ENCODE assay signal across 18 mouse cellular contexts in genomic region chr4:132955395-132955791, GRCm38 (mm10). TPM values are rescaled to one million over a fixed set of nuclear protein-coding genes. Genes with fewer than 3 reads are reported as not detected.
DNase-seq lines count a peak whose midpoint lies in the region; ATAC-seq and TF ChIP-seq lines count a peak whose summit lies in the region.
"Had no signal": no experiment of that assay in that cellular context is flagged by ENCODE, and none has a peak within 500 bp of the region (broad histone marks: within the 10 kb centered on the region; RNA-seq: fewer than 3 reads in every experiment).

No protein-coding gene starts in this region.

- TF ChIP-seq POLR2A in lung, adult 2 months (IDR thresholded peaks at IDR 0.05; ENCODE audit: borderline replicate concordance, extremely low read depth, low read depth, low read length) = no peak

- 10% methylated on average over 2 of the region's 2 CpGs for WGBS in heart, embryonic 13.5 days
- 42% methylated on average over 2 of the region's 2 CpGs for WGBS in midbrain, embryonic 10.5 days
- 16% methylated on average over 2 of the region's 2 CpGs for WGBS in midbrain, postnatal 0 days
- 45% methylated on average over 2 of the region's 2 CpGs for WGBS in hindbrain, postnatal 0 days
- WGBS in limb, embryonic 12.5 days = 15% methylated on average over 2 of the region's 2 CpGs
- 42% methylated on average over 2 of the region's 2 CpGs for WGBS in lung, adult 2 months

- DNase-seq in heart, postnatal 14 days = no peak
- no peak for DNase-seq in midbrain, embryonic 10.5 days (ENCODE audit: low spot score)
- DNase-seq in midbrain, postnatal 0 days (ENCODE audit: low spot score) = no peak
- no peak for DNase-seq in hindbrain, postnatal 0 days (ENCODE audit: low spot score)
- no peak for DNase-seq in lung, adult 2 months
- DNase-seq: adrenal gland, postnatal 10 days; forebrain, postnatal 0 days; kidney, adult 18-20 months; lung, postnatal 10 days had no signal

- peak overlapping the region; percentile 67 for H3K27ac ChIP-seq in heart, embryonic 13.5 days (replicated peaks)
- peak overlapping the region; percentile 18 for H3K27ac ChIP-seq in midbrain, embryonic 10.5 days (replicated peaks)
- no peak overlapping the region for H3K27ac ChIP-seq in midbrain, postnatal 0 days (ENCODE audit: low read depth, low read length)
- H3K27ac ChIP-seq in hindbrain, postnatal 0 days = peak overlapping the region; percentile 26; the same call in 1 of the 2 replicates
- peak overlapping the region; percentile 51; the same call in 1 of the 2 replicates for H3K27ac ChIP-seq in limb, embryonic 12.5 days
- H3K27ac ChIP-seq: embryonic facial prominence, embryonic 12.5 days; kidney, postnatal 0 days; limb, embryonic 15.5 days; liver, embryonic 15.5 days; neural tube, embryonic 12.5 days had no signal

- no peak overlapping the region for H3K4me2 ChIP-seq in heart, embryonic 13.5 days
- H3K4me2 ChIP-seq in midbrain, postnatal 0 days (ENCODE audit: low read depth, low read length, poor library complexity, severe bottlenecking) = no peak overlapping the region
- H3K4me2 ChIP-seq in hindbrain, postnatal 0 days (ENCODE audit: low read depth, low read length) = no peak overlapping the region
- no peak overlapping the region for H3K4me2 ChIP-seq in limb, embryonic 12.5 days
- H3K4me2 ChIP-seq: embryonic facial prominence, embryonic 12.5 days; limb, embryonic 15.5 days; liver, embryonic 15.5 days; neural tube, embryonic 12.5 days had no signal

- no peaks in the 10 kb centered on the region for H3K27me3 ChIP-seq in heart, embryonic 13.5 days (replicated peaks)
- H3K27me3 ChIP-seq in midbrain, embryonic 10.5 days (ENCODE audit: low read depth, poor library complexity, severe bottlenecking) = peaks cover 10% of the 10 kb centered on the region; the same call in 1 of the 2 replicates
- H3K27me3 ChIP-seq in midbrain, postnatal 0 days (ENCODE audit: insufficient read depth, low read length) = no peaks in the 10 kb centered on the region
- no peaks in the 10 kb centered on the region for H3K27me3 ChIP-seq in hindbrain, postnatal 0 days (ENCODE audit: insufficient read depth, low read length)
- H3K27me3 ChIP-seq in limb, embryonic 12.5 days = no peaks in the 10 kb centered on the region
- H3K27me3 ChIP-seq: embryonic facial prominence, embryonic 12.5 days; limb, embryonic 15.5 days; liver, embryonic 15.5 days; neural tube, embryonic 12.5 days; Patski had no signal

- peaks cover 45% of the 10 kb centered on the region for H3K4me1 ChIP-seq in heart, embryonic 13.5 days
- peaks cover 41% of the 10 kb centered on the region for H3K4me1 ChIP-seq in midbrain, embryonic 10.5 days
- H3K4me1 ChIP-seq in midbrain, postnatal 0 days (ENCODE audit: insufficient read depth, low read length) = no peaks in the 10 kb centered on the region
- 0 out of 2 replicates have a peak, but pooled peaks cover 10% of the 10 kb centered on the region for H3K4me1 ChIP-seq in hindbrain, postnatal 0 days (ENCODE audit: insufficient read depth, low read length)
- peaks cover 60% of the 10 kb centered on the region for H3K4me1 ChIP-seq in limb, embryonic 12.5 days (replicated peaks)
- peaks cover 12% of the 10 kb centered on the region for H3K4me1 ChIP-seq in lung, adult 2 months (ENCODE audit: control insufficient read depth, insufficient read depth, low read length)

- intact Hi-C loops in heart, postnatal 14 days (cut with DNase I) = no loop called here

- no peaks in the 10 kb centered on the region for H3K9me3 ChIP-seq in heart, embryonic 13.5 days
- H3K9me3 ChIP-seq in midbrain, embryonic 10.5 days (replicated peaks) = no peaks in the 10 kb centered on the region
- no peaks in the 10 kb centered on the region for H3K9me3 ChIP-seq in midbrain, postnatal 0 days (ENCODE audit: low read length)
- H3K9me3 ChIP-seq in hindbrain, postnatal 0 days (ENCODE audit: low read length) = no peaks in the 10 kb centered on the region
- no peaks in the 10 kb centered on the region for H3K9me3 ChIP-seq in limb, embryonic 12.5 days
- H3K9me3 ChIP-seq: embryonic facial prominence, embryonic 12.5 days; limb, embryonic 15.5 days; liver, embryonic 15.5 days; neural tube, embryonic 12.5 days had no signal

- H3K4me3 ChIP-seq in heart, embryonic 13.5 days = no peak overlapping the region
- no peak overlapping the region for H3K4me3 ChIP-seq in midbrain, embryonic 10.5 days
- no peak overlapping the region for H3K4me3 ChIP-seq in midbrain, postnatal 0 days (ENCODE audit: low read depth, low read length)
- H3K4me3 ChIP-seq in hindbrain, postnatal 0 days (ENCODE audit: low read length) = no peak overlapping the region
- no peak overlapping the region for H3K4me3 ChIP-seq in limb, embryonic 12.5 days (replicated peaks)
- H3K4me3 ChIP-seq in lung, adult 2 months (replicated peaks; ENCODE audit: extremely low read depth, low read depth, low read length) = no peak overlapping the region
- H3K4me3 ChIP-seq: embryonic facial prominence, embryonic 12.5 days; erythroblast, embryonic 14.5 days; limb, embryonic 15.5 days; liver, embryonic 15.5 days; neural tube, embryonic 12.5 days had no signal

- no peaks in the 10 kb centered on the region for H3K36me3 ChIP-seq in heart, embryonic 13.5 days
- H3K36me3 ChIP-seq in midbrain, embryonic 10.5 days = no peaks in the 10 kb centered on the region
- H3K36me3 ChIP-seq in midbrain, postnatal 0 days (ENCODE audit: insufficient read depth, low read length) = no peaks in the 10 kb centered on the region
- no peaks in the 10 kb centered on the region for H3K36me3 ChIP-seq in hindbrain, postnatal 0 days (ENCODE audit: insufficient read depth, low read length)
- H3K36me3 ChIP-seq in limb, embryonic 12.5 days = no peaks in the 10 kb centered on the region
- H3K36me3 ChIP-seq: embryonic facial prominence, embryonic 12.5 days; limb, embryonic 15.5 days; liver, embryonic 15.5 days; neural tube, embryonic 12.5 days had no signal

- no peak for TF ChIP-seq CTCF in midbrain, postnatal 0 days (IDR thresholded peaks at IDR 0.05)
- no peak for TF ChIP-seq CTCF in hindbrain, postnatal 0 days (IDR thresholded peaks at IDR 0.05; ENCODE audit: low read depth)
- no peak for TF ChIP-seq CTCF in lung, adult 2 months (IDR thresholded peaks at IDR 0.05; ENCODE audit: insufficient read depth, low read length)

- ATAC-seq in heart, embryonic 13.5 days (ENCODE audit: extremely low read depth, insufficient number of reproducible peaks, low FRiP score, low TSS enrichment) = no peak
- no peak for ATAC-seq in midbrain, postnatal 0 days (ENCODE audit: low FRiP score)
- ATAC-seq in hindbrain, postnatal 0 days = no peak; the same call in 1 of the 2 replicates
- no peak for ATAC-seq in limb, embryonic 12.5 days (ENCODE audit: insufficient number of reproducible peaks, insufficient read depth, low FRiP score, low TSS enrichment, low read depth)
- ATAC-seq: forebrain, postnatal 0 days; Patski had no signal

- H3K9ac ChIP-seq in heart, embryonic 13.5 days = peak overlapping the region; percentile 21; the same call in 1 of the 2 replicates
- H3K9ac ChIP-seq in midbrain, postnatal 0 days (replicated peaks; ENCODE audit: low read length, poor library complexity, severe bottlenecking) = no peak overlapping the region
- no peak overlapping the region for H3K9ac ChIP-seq in hindbrain, postnatal 0 days (replicated peaks; ENCODE audit: low read length)
- no peak overlapping the region for H3K9ac ChIP-seq in limb, embryonic 12.5 days (replicated peaks)
- H3K9ac ChIP-seq: embryonic facial prominence, embryonic 12.5 days; forebrain, postnatal 0 days; limb, embryonic 15.5 days; liver, embryonic 15.5 days; neural tube, embryonic 12.5 days had no signal

RNA-seq across cellular contexts. Expression of gene Fgr, which starts 18.5 kb away (rescaled TPM):
- polyA plus RNA-seq in heart, embryonic 13.5 days (2015; fragmentation: Nextera tagmentation; extraction: Ambion mirVana) = 0.21 and 0.23 TPM in 2 replicates
- total RNA-seq in heart, postnatal 14 days (2021) = under 1 TPM; 0.43 to 0.49 TPM
- 0.05 and 0.10 TPM in 2 replicates for polyA plus RNA-seq in midbrain, embryonic 10.5 days (2016; fragmentation: Nextera tagmentation; extraction: Ambion mirVana)
- total RNA-seq in midbrain, postnatal 0 days (2014; rRNA removed) = 0.33 and 0.47 TPM in 2 replicates
- 0.19 TPM in 1 of 2 replicates, not detected in the other for polyA plus RNA-seq in midbrain, postnatal 0 days (2015; fragmentation: Nextera tagmentation; extraction: Ambion mirVana)
- total RNA-seq in hindbrain, postnatal 0 days (2014; rRNA removed) = 0.07 and 0.73 TPM in 2 replicates
- 0.19 and 0.39 TPM in 2 replicates for polyA plus RNA-seq in hindbrain, postnatal 0 days (2015; fragmentation: Nextera tagmentation; extraction: Ambion mirVana)
- 0.26 and 0.36 TPM in 2 replicates for polyA plus RNA-seq in limb, embryonic 12.5 days (2016; fragmentation: Nextera tagmentation; extraction: Ambion mirVana)
- 10.7 and 19.1 TPM in 2 replicates for polyA plus RNA-seq in lung, adult 2 months (2012; rRNA removed)
- total RNA-seq: forebrain, postnatal 0 days had no signal
- polyA plus RNA-seq: Patski had no signal

RNA-seq across cellular contexts. Expression of gene Fam76a, which starts 33.0 kb away (rescaled TPM):
- polyA plus RNA-seq in heart, embryonic 13.5 days (2015; fragmentation: Nextera tagmentation; extraction: Ambion mirVana) = 34.8 and 35.6 TPM in 2 replicates
- total RNA-seq in heart, postnatal 14 days (2021) = 10 to 100 TPM; 33.2 to 40.1 TPM
- 34.7 and 35.5 TPM in 2 replicates for polyA plus RNA-seq in midbrain, embryonic 10.5 days (2016; fragmentation: Nextera tagmentation; extraction: Ambion mirVana)
- 16.6 and 21.0 TPM in 2 replicates for total RNA-seq in midbrain, postnatal 0 days (2014; rRNA removed)
- 31.0 and 38.2 TPM in 2 replicates for polyA plus RNA-seq in midbrain, postnatal 0 days (2015; fragmentation: Nextera tagmentation; extraction: Ambion mirVana)
- 17.3 and 18.4 TPM in 2 replicates for total RNA-seq in hindbrain, postnatal 0 days (2014; rRNA removed)
- polyA plus RNA-seq in hindbrain, postnatal 0 days (2015; fragmentation: Nextera tagmentation; extraction: Ambion mirVana) = 28.3 and 34.5 TPM in 2 replicates
- 25.8 and 31.7 TPM in 2 replicates for polyA plus RNA-seq in limb, embryonic 12.5 days (2016; fragmentation: Nextera tagmentation; extraction: Ambion mirVana)
- 19.2 and 21.9 TPM in 2 replicates for polyA plus RNA-seq in lung, adult 2 months (2012; rRNA removed)

RNA-seq across cellular contexts. Expression of gene Ahdc1, which starts 55.7 kb away (rescaled TPM):
- polyA plus RNA-seq in heart, embryonic 13.5 days (2015; fragmentation: Nextera tagmentation; extraction: Ambion mirVana) = 6.5 and 6.9 TPM in 2 replicates
- total RNA-seq in heart, postnatal 14 days (2021) = 10 to 100 TPM; 55.2 to 59.1 TPM
- 5.7 and 5.8 TPM in 2 replicates for polyA plus RNA-seq in midbrain, embryonic 10.5 days (2016; fragmentation: Nextera tagmentation; extraction: Ambion mirVana)
- 105 and 115 TPM in 2 replicates for total RNA-seq in midbrain, postnatal 0 days (2014; rRNA removed)
- 9.2 and 11.0 TPM in 2 replicates for polyA plus RNA-seq in midbrain, postnatal 0 days (2015; fragmentation: Nextera tagmentation; extraction: Ambion mirVana)
- 88.2 and 106 TPM in 2 replicates for total RNA-seq in hindbrain, postnatal 0 days (2014; rRNA removed)
- polyA plus RNA-seq in hindbrain, postnatal 0 days (2015; fragmentation: Nextera tagmentation; extraction: Ambion mirVana) = 9.7 and 10.8 TPM in 2 replicates
- polyA plus RNA-seq in limb, embryonic 12.5 days (2016; fragmentation: Nextera tagmentation; extraction: Ambion mirVana) = 13.2 and 14.5 TPM in 2 replicates
- polyA plus RNA-seq in lung, adult 2 months (2012; rRNA removed) = 25.8 and 28.7 TPM in 2 replicates
